Mouse (Mus musculus) brain, embryonic 14.5 days (tissue): ENCODE results near the gene Zfp148. TPM values are rescaled to one million over a fixed set of nuclear protein-coding genes. Genes with fewer than 3 reads are reported as not detected.

Experiments used
- DNase-seq: peaks from one replicate; pipeline ENCODE4 v3.0.0-alpha.2; 2011; ENCODE audit warnings: low read depth
- CTCF ChIP-seq: fragments of 200-500 bp; IDR thresholded peaks from 2 replicates; pipeline ENCODE4 v1.5.1; 2012; ENCODE audit warnings: inconsistent platforms, mild to moderate bottlenecking, moderate library complexity, borderline replicate concordance; ENCODE audit not compliant: insufficient read depth, insufficient read length; ENCODE audit errors: extremely low read depth
- POLR2A ChIP-seq: fragments of 200-500 bp; IDR thresholded peaks from 2 replicates; pipeline ENCODE4 v1.6.1; 2012; ENCODE audit warnings: mild to moderate bottlenecking, inconsistent platforms, borderline replicate concordance; ENCODE audit not compliant: poor library complexity, insufficient read depth, insufficient read length, severe bottlenecking; ENCODE audit errors: extremely low read depth
- polyA plus RNA-seq: library from polyadenylated mRNA; depleted of rRNA; stranded (reverse); fragments of >200 nt; gene quantifications from 2 replicates; pipeline ENCODE4 v1.2.3, GENCODE M21; 2012; rRNA removed

The Zfp148 gene
- 23.7 and 30.8 TPM in 2 replicates for polyA plus RNA-seq

- DNase-seq: peak; percentile 98
- TF ChIP-seq POLR2A (peak; percentile 65; the same call in 1 of the 2 replicates), CTCF (peak; percentile 24; the same call in 1 of the 2 replicates)
Measured at GRCm38 (mm10) chr16:33379944-33380881, at the start of gene Zfp148. Zfp148 (plus strand) TSS chr16:33380836.

- TF ChIP-seq POLR2A: no peak
- no peak for TF ChIP-seq CTCF
- DNase-seq: no peak
Measured at GRCm38 (mm10) chr16:33333015-33333414, 47.6 kb upstream of the Zfp148 start.

GRCm38 (mm10) chr16:33337177-33337576, 43.5 kb upstream of the Zfp148 start:
- peak; percentile 89 for DNase-seq
- TF ChIP-seq CTCF (peak; percentile 61), POLR2A (no peak)

GRCm38 (mm10) chr16:33337681-33338080, 43.0 kb upstream of the Zfp148 start:
- no peak for TF ChIP-seq CTCF
- no peak for TF ChIP-seq POLR2A
- DNase-seq: no peak

GRCm38 (mm10) chr16:33338492-33338891, 42.1 kb upstream of the Zfp148 start:
- DNase-seq: peak; percentile 17

GRCm38 (mm10) chr16:33339476-33339875, 41.2 kb upstream of the Zfp148 start:
- TF ChIP-seq POLR2A (no peak), CTCF (no peak)
- DNase-seq: no peak

More at GRCm38 (mm10) chr16:33338492-33338891, 42.1 kb upstream of the Zfp148 start:
- TF ChIP-seq CTCF (no peak), POLR2A (no peak)

GRCm38 (mm10) chr16:33342356-33342755, 38.3 kb upstream of the Zfp148 start:
- TF ChIP-seq CTCF: no peak
- TF ChIP-seq POLR2A: no peak
- DNase-seq: no peak

- no peak for DNase-seq
Measured at GRCm38 (mm10) chr16:33343106-33343505, 37.5 kb upstream of the Zfp148 start.

GRCm38 (mm10) chr16:33343601-33344000, 37.0 kb upstream of the Zfp148 start:
- TF ChIP-seq POLR2A (no peak), CTCF (no peak)
- no peak for DNase-seq

More at GRCm38 (mm10) chr16:33343106-33343505, 37.5 kb upstream of the Zfp148 start:
- TF ChIP-seq CTCF: no peak
- no peak for TF ChIP-seq POLR2A

- peak; percentile 70 for DNase-seq
- no peak for TF ChIP-seq POLR2A
- no peak for TF ChIP-seq CTCF
Measured at GRCm38 (mm10) chr16:33344379-33344778, 36.3 kb upstream of the Zfp148 start.

GRCm38 (mm10) chr16:33344875-33345274, 35.8 kb upstream of the Zfp148 start:
- DNase-seq: peak; percentile 13
- TF ChIP-seq CTCF (no peak), POLR2A (no peak)
